Mouse (Mus musculus): ENCODE results near the gene Slc4a4. TPM values are rescaled to one million over a fixed set of nuclear protein-coding genes. Genes with fewer than 3 reads are reported as not detected.

Slc4a4 gene
- polyA plus RNA-seq, 1 experiment from 2014 or later: 5.9 TPM

Other genes starting within 250 kb of the Slc4a4 start
- gene Grsf1, start 210.6 kb upstream of the Slc4a4 start, polyA plus RNA-seq (2014; fragmentation: Nextera tagmentation; extraction: Ambion mirVana): 58.5 and 59.5 TPM in 2 replicates
- gene Mob1b, start 166.0 kb upstream of the Slc4a4 start, polyA plus RNA-seq (2014; fragmentation: Nextera tagmentation; extraction: Ambion mirVana): 14.7 and 16.9 TPM in 2 replicates
- gene Dck, start 121.8 kb upstream of the Slc4a4 start, polyA plus RNA-seq (2014; fragmentation: Nextera tagmentation; extraction: Ambion mirVana): 49.6 and 52.3 TPM in 2 replicates